Mouse (Mus musculus) hindbrain, embryonic 12.5 days (tissue): ENCODE measurements at regions not wholly inside any gene's neighbourhood (a gene's known extent, or its start where the extent isn't known, plus 50 kb on each side); places are given as distances from the start of the nearest gene placed in this dataset.

Source experiments
- ATAC-seq: fragments of 200-750 bp; cut with Nextera tagmentation; 2 replicates; pipeline ENCODE4 v1.8.0; 2017; ENCODE audit warnings: moderate TSS enrichment; ENCODE audit not compliant: low FRiP score
- H3K27ac ChIP-seq: fragments of 300-500 bp; sonication (generic); 2 replicates; pipeline ENCODE4 v1.5.1; 2016; ENCODE audit warnings: mild to moderate bottlenecking
- H3K27me3 ChIP-seq: fragments of 300-500 bp; sonication (generic); 2 replicates; pipeline ENCODE4 v1.6.1; 2016; ENCODE audit warnings: mild to moderate bottlenecking
- H3K36me3 ChIP-seq: fragments of 300-500 bp; sonication (generic); 2 replicates; pipeline ENCODE4 v1.6.1; 2016; ENCODE audit warnings: mild to moderate bottlenecking
- H3K4me1 ChIP-seq: fragments of 300-500 bp; sonication (generic); 2 replicates; pipeline ENCODE4 v1.6.1; 2016
- H3K4me2 ChIP-seq: fragments of 300-500 bp; sonication (generic); replicated peaks from 2 replicates; pipeline ENCODE4 v1.6.1; 2016; ENCODE audit warnings: mild to moderate bottlenecking
- H3K4me3 ChIP-seq: fragments of 300-500 bp; sonication (generic); 2 replicates; pipeline ENCODE4 v1.5.1; 2016; ENCODE audit warnings: mild to moderate bottlenecking
- H3K9ac ChIP-seq: fragments of 300-500 bp; sonication (generic); 2 replicates; pipeline ENCODE4 v1.6.1; 2016; ENCODE audit warnings: mild to moderate bottlenecking, moderate library complexity
- H3K9me3 ChIP-seq: fragments of 300-500 bp; sonication (generic); replicated peaks from 2 replicates; pipeline ENCODE4 v1.6.1; 2016; ENCODE audit warnings: mild to moderate bottlenecking
- WGBS: fragments of 180-500 bp; shearing (Covaris S2); methylation state at CpG from one replicate; pipeline ENCODE4 v1.1.7; 2016; 5-methylcytosine and 5-hydroxymethylcytosine counted together

GRCm38 (mm10) chr5:44319626-44320025 lies 93.2 kb upstream of the Tapt1 start:
- no peaks in the 10 kb centered on the region for H3K9me3 ChIP-seq
- no peak overlapping the region for H3K4me2 ChIP-seq
- no peaks in the 10 kb centered on the region for H3K36me3 ChIP-seq
- no peaks in the 10 kb centered on the region for H3K27me3 ChIP-seq
- ATAC-seq, result no peak
- H3K9ac ChIP-seq, result no peak overlapping the region
- H3K4me3 ChIP-seq, result no peak overlapping the region
- H3K27ac ChIP-seq, result no peak overlapping the region
- H3K4me1 ChIP-seq, result no peaks in the 10 kb centered on the region
- 100% methylated on average over 1 of the region's 1 CpGs for WGBS

GRCm38 (mm10) chr5:44306769-44307557 lies 80.5 kb upstream of the Tapt1 start:
- Histone ChIP-seq H3K9ac (no peak overlapping the region), H3K4me2 (peak overlapping the region; percentile 19; the same call in 1 of the 2 replicates), H3K36me3 (no peaks in the 10 kb centered on the region), H3K4me3 (no peak overlapping the region), H3K9me3 (no peaks in the 10 kb centered on the region), H3K4me1 (no peaks in the 10 kb centered on the region), H3K27me3 (no peaks in the 10 kb centered on the region), H3K27ac (no peak overlapping the region)
- peak; percentile 38; the same call in 1 of the 2 replicates for ATAC-seq
- WGBS, result 17% methylated on average over 16 of the region's 16 CpGs

DNA sequence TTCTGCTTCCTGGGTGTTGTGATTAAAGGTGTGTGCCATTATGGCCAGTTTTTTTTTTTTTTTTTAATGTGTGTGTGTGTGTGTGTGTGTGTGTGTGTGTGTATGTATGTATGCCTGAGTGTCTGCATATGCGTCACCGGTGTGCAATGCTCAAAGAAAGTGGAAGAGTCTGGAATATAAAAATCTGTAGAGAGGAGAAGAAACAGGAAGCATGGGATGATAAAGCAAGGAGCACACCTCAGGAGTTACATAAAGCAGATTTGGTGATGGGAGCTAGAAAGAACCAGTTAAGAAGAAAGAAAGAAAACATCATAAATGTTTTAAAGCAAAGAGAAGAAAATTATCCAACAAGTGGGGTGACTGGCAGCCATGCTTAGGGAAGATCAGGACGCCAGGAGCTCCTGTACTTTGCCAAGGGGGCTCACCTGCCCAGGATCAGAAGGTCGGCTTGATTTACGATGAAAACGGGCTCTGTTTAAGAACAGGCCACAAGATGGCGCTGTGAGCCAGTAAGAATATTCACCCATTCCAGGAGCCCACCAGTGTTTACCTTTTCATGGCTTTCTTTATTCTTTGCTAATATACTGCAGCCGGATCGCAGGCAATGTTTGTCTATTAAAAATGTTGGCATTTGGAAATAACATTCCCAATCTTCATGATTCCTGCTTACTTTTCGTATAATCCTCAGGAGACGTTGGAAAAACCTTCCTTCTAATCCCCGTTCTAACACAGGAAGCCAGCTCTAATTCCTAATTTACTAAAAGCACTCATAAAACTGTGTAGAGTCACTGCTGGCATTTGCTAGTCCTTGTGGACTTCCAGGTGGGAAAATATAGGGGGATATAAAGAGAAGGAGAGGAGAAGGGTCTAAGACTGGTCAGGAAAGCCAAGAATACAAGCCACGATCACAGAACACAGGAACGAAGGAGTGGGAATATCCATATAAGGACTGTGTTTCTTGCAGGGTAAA lies 77.7 kb upstream of the Tapt1 start:
- H3K9me3 ChIP-seq, result no peaks in the 10 kb centered on the region
- no peak overlapping the region for H3K9ac ChIP-seq
- peak; percentile 56; the same call in 1 of the 2 replicates for ATAC-seq
- no peaks in the 10 kb centered on the region for H3K36me3 ChIP-seq
- no peaks in the 10 kb centered on the region for H3K4me1 ChIP-seq
- 35% methylated on average over 14 of the region's 14 CpGs for WGBS
- H3K4me2 ChIP-seq, result no peak overlapping the region
- no peak overlapping the region for H3K27ac ChIP-seq
- no peaks in the 10 kb centered on the region for H3K27me3 ChIP-seq
- H3K4me3 ChIP-seq, result no peak overlapping the region

DNA sequence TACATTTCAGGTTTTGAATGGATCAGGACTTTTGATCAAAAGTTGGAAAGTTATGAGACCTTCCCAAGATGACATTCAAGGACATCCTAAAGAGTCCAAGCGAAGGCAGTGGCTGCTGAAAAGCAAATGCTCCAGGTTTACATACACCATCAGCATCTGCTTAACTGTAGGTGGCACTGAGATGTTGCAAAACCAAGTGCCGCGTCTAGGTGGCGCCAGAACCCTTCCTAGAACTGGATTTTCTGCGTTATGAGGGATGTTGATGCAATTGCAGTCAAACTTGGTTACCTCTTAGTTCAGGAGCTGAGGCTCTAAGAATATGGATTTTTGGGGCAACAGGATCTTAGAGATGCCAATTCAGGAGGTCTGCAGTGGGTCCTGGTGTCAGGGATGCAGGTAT lies 58.0 kb upstream of the Tapt1 start:
- Histone ChIP-seq H3K27me3 (peaks cover 4% of the 10 kb centered on the region; the same call in 1 of the 2 replicates), H3K27ac (no peak overlapping the region), H3K9me3 (no peaks in the 10 kb centered on the region), H3K9ac (no peak overlapping the region), H3K4me2 (no peak overlapping the region), H3K4me3 (no peak overlapping the region), H3K4me1 (no peaks in the 10 kb centered on the region), H3K36me3 (no peaks in the 10 kb centered on the region)
- peak; percentile 66; the same call in 1 of the 2 replicates for ATAC-seq
- 10% methylated on average over 5 of the region's 5 CpGs for WGBS
